Mouse (Mus musculus): ENCODE measurements around the gene Zmpste24.

Zmpste24 gene

GRCm38 (mm10) chr4:121033006-121033405 lies 65.0 kb downstream of the Zmpste24 start:
- no peak for ATAC-seq (ENCODE audit: low TSS enrichment)

GRCm38 (mm10) chr4:121031440-121031839 lies 66.6 kb downstream of the Zmpste24 start:
- ATAC-seq (ENCODE audit: low TSS enrichment): no peak

GRCm38 (mm10) chr4:121029632-121030031 lies 68.4 kb downstream of the Zmpste24 start:
- ATAC-seq (ENCODE audit: low TSS enrichment): no peak

GRCm38 (mm10) chr4:121028659-121029392 lies 69.2 kb downstream of the Zmpste24 start:
- 0 out of 2 replicates have a peak, but pooled peaks have one; percentile 52 for ATAC-seq (ENCODE audit: low TSS enrichment)

- no peak for ATAC-seq (ENCODE audit: low TSS enrichment)
Observed at GRCm38 (mm10) chr4:121028146-121028545, 69.9 kb downstream of the Zmpste24 start.

GRCm38 (mm10) chr4:121025681-121026080 lies 72.4 kb downstream of the Zmpste24 start:
- ATAC-seq (ENCODE audit: low TSS enrichment): no peak

- ATAC-seq (ENCODE audit: low TSS enrichment): no peak
Observed at GRCm38 (mm10) chr4:121023941-121024340, 74.1 kb downstream of the Zmpste24 start.

- no peak for ATAC-seq (ENCODE audit: low TSS enrichment)
Observed at GRCm38 (mm10) chr4:121023464-121023863, 74.6 kb downstream of the Zmpste24 start.

- no peak for ATAC-seq (ENCODE audit: low TSS enrichment)
Observed at GRCm38 (mm10) chr4:121021911-121022310, 76.1 kb downstream of the Zmpste24 start.

GRCm38 (mm10) chr4:121020040-121020790 lies 77.8 kb downstream of the Zmpste24 start:
- ATAC-seq (ENCODE audit: low TSS enrichment): peak; percentile 31; the same call in 1 of the 2 replicates

- ATAC-seq (ENCODE audit: low TSS enrichment): no peak
Observed at GRCm38 (mm10) chr4:121018250-121018649, 79.8 kb downstream of the Zmpste24 start.

GRCm38 (mm10) chr4:121016928-121017657 lies 80.9 kb downstream of the Zmpste24 start, which contains the start of gene Smap2:
Gene Smap2, minus strand, starts transcription at chr4:121017247.
- peak; percentile 89 for ATAC-seq (ENCODE audit: low TSS enrichment)

GRCm38 (mm10) chr4:121016021-121016898 lies 81.8 kb downstream of the Zmpste24 start:
- peak; percentile 47 for ATAC-seq (ENCODE audit: low TSS enrichment)

- ATAC-seq (ENCODE audit: low TSS enrichment): no peak
Observed at GRCm38 (mm10) chr4:121015268-121015659, 82.8 kb downstream of the Zmpste24 start.

GRCm38 (mm10) chr4:121014594-121015267 lies 83.3 kb downstream of the Zmpste24 start:
- no peak for ATAC-seq (ENCODE audit: low TSS enrichment)

- no peak for ATAC-seq (ENCODE audit: low TSS enrichment)
Observed at GRCm38 (mm10) chr4:121010770-121011549, 87.1 kb downstream of the Zmpste24 start.

All from frontal cortex, adult (tissue).